ENCODE assay signal across 10 mouse cellular contexts in the genomic region with DNA sequence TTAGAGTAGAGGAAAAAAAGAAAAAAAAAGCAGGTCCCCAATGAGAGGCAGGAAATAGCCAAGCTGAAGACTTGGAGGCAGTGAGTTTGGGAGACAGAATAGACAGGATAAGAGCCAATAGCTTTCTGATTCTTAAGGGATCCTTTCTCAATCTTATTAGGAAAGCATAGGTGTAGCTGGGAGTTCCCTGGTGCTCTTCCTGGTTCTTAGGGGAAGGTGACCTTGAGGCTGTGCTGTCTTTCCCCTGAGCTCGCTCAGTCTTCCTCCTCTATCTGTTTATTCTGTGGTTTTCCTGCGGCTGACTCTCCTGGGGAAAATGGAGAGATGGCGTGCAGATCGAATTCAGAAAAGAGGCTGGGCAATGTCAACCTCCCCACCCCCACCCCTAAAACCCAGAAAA. TPM values are rescaled to one million over a fixed set of nuclear protein-coding genes. Genes with fewer than 3 reads are reported as not detected.
DNase-seq lines count a peak whose midpoint lies in the region; ATAC-seq and TF ChIP-seq lines count a peak whose summit lies in the region.
"Had no signal": no experiment of that assay in that cellular context is flagged by ENCODE, and none has a peak within 500 bp of the region (broad histone marks: within the 10 kb centered on the region; RNA-seq: fewer than 3 reads in every experiment).

No protein-coding gene starts in this region.

- H3K4me1 ChIP-seq in embryonic facial prominence, embryonic 12.5 days: peaks cover 22% of the 10 kb centered on the region
- H3K4me1 ChIP-seq in hindbrain, postnatal 0 days (ENCODE audit: insufficient read depth, low read length): peaks cover 6% of the 10 kb centered on the region
- 0 out of 2 replicates have a peak, but pooled peaks cover 11% of the 10 kb centered on the region for H3K4me1 ChIP-seq in neural tube, embryonic 14.5 days (ENCODE audit: control insufficient read depth, insufficient read depth, low read length)

- DNase-seq in layer of hippocampus, adult 2 months (ENCODE audit: low spot score in 2 of 2): no peak
- no peak for DNase-seq in layer of hippocampus, postnatal 10 days (ENCODE audit: low spot score in 2 of 2)
- DNase-seq in hindbrain, postnatal 0 days (ENCODE audit: low spot score): peak; percentile 5
- DNase-seq in adrenal gland, adult 8-10 months: no peak
- DNase-seq in left cerebral cortex, adult 9 months (ENCODE audit: low spot score in 2 of 2): no peak
- no peak for DNase-seq in right cerebral cortex, adult 2 months (ENCODE audit: low spot score in 2 of 2)
- DNase-seq: gastrocnemius, postnatal 10 days had no signal

- H3K4me3 ChIP-seq in layer of hippocampus, adult 2 months: peak overlapping the region; percentile 65
- 0 out of 2 replicates have a peak overlapping the region, but pooled peaks have one; percentile 32 for H3K4me3 ChIP-seq in embryonic facial prominence, embryonic 12.5 days
- peak overlapping the region; percentile 53 for H3K4me3 ChIP-seq in hindbrain, postnatal 0 days (ENCODE audit: low read length)
- H3K4me3 ChIP-seq in neural tube, embryonic 14.5 days (ENCODE audit: low read depth, low read length): peak overlapping the region; percentile 43; the same call in 1 of the 2 replicates

- ATAC-seq in embryonic facial prominence, embryonic 12.5 days (ENCODE audit: insufficient number of reproducible peaks, insufficient read depth, low FRiP score, low TSS enrichment): no peak
- ATAC-seq in hindbrain, postnatal 0 days: no peak
- ATAC-seq in neural tube, embryonic 14.5 days (ENCODE audit: low read depth): no peak

- no peaks in the 10 kb centered on the region for H3K9me3 ChIP-seq in embryonic facial prominence, embryonic 12.5 days
- no peaks in the 10 kb centered on the region for H3K9me3 ChIP-seq in hindbrain, postnatal 0 days (ENCODE audit: low read length)
- no peaks in the 10 kb centered on the region for H3K9me3 ChIP-seq in neural tube, embryonic 14.5 days (ENCODE audit: control insufficient read depth, low read length)

- H3K36me3 ChIP-seq in embryonic facial prominence, embryonic 12.5 days: no peaks in the 10 kb centered on the region
- no peaks in the 10 kb centered on the region for H3K36me3 ChIP-seq in hindbrain, postnatal 0 days (ENCODE audit: insufficient read depth, low read length)
- H3K36me3 ChIP-seq in neural tube, embryonic 14.5 days (ENCODE audit: control insufficient read depth, insufficient read depth, low read length): no peaks in the 10 kb centered on the region

- peak overlapping the region; percentile 91 for H3K27ac ChIP-seq in layer of hippocampus, adult 2 months
- no peak overlapping the region for H3K27ac ChIP-seq in embryonic facial prominence, embryonic 12.5 days
- peak overlapping the region; percentile 88 for H3K27ac ChIP-seq in hindbrain, postnatal 0 days
- H3K27ac ChIP-seq in neural tube, embryonic 14.5 days (ENCODE audit: low read depth, low read length): 0 out of 2 replicates have a peak overlapping the region, but pooled peaks have one; percentile 62

- no peak overlapping the region for H3K9ac ChIP-seq in embryonic facial prominence, embryonic 12.5 days
- H3K9ac ChIP-seq in hindbrain, postnatal 0 days (replicated peaks; ENCODE audit: low read length): peak overlapping the region; percentile 69
- peak overlapping the region; percentile 64 for H3K9ac ChIP-seq in neural tube, embryonic 14.5 days (replicated peaks; ENCODE audit: low read depth, low read length)

- H3K4me2 ChIP-seq in embryonic facial prominence, embryonic 12.5 days (replicated peaks): peak overlapping the region; percentile 59
- peak overlapping the region; percentile 64 for H3K4me2 ChIP-seq in hindbrain, postnatal 0 days (ENCODE audit: low read depth, low read length)
- peak overlapping the region; percentile 54 for H3K4me2 ChIP-seq in neural tube, embryonic 14.5 days (ENCODE audit: low read depth, low read length)

- no peak for TF ChIP-seq CTCF in layer of hippocampus, adult 2 months (conservative IDR thresholded peaks at IDR 0.05)
- no peak for TF ChIP-seq CTCF in hindbrain, postnatal 0 days (IDR thresholded peaks at IDR 0.05; ENCODE audit: low read depth)

- WGBS in embryonic facial prominence, embryonic 12.5 days: 1% methylated on average over 4 of the region's 4 CpGs
- 2% methylated on average over 4 of the region's 4 CpGs for WGBS in hindbrain, postnatal 0 days
- WGBS in neural tube, embryonic 14.5 days: 5% methylated on average over 4 of the region's 4 CpGs

- no peaks in the 10 kb centered on the region for H3K27me3 ChIP-seq in embryonic facial prominence, embryonic 12.5 days
- H3K27me3 ChIP-seq in hindbrain, postnatal 0 days (ENCODE audit: insufficient read depth, low read length): no peaks in the 10 kb centered on the region
- H3K27me3 ChIP-seq in neural tube, embryonic 14.5 days (ENCODE audit: control insufficient read depth, insufficient read depth, low read length): peaks cover 6% of the 10 kb centered on the region

RNA-seq across cellular contexts. Expression of a gene that starts 0.4 kb away (rescaled TPM):
- total RNA-seq in layer of hippocampus, adult 2 months (2021): 100 to 1,000 TPM; 360 to 396 TPM
- total RNA-seq in layer of hippocampus, postnatal 10 days (2021): 100 to 1,000 TPM; 252 to 307 TPM
- 10.2 and 13.0 TPM in 2 replicates for polyA plus RNA-seq in embryonic facial prominence, embryonic 12.5 days (2016; fragmentation: Nextera tagmentation; extraction: Ambion mirVana)
- total RNA-seq in hindbrain, postnatal 0 days (2014; rRNA removed): 139 and 161 TPM in 2 replicates
- polyA plus RNA-seq in hindbrain, postnatal 0 days (2015; fragmentation: Nextera tagmentation; extraction: Ambion mirVana): 167 and 168 TPM in 2 replicates
- 83.5 and 108 TPM in 2 replicates for polyA plus RNA-seq in neural tube, embryonic 14.5 days (2014; fragmentation: Nextera tagmentation; extraction: Ambion mirVana)
- total RNA-seq in adrenal gland, adult 8-10 months (2022): 10 to 100 TPM in 3 of 4 experiments, 1 to 10 TPM in 1; 9.9 to 15.5 (median 12.2) TPM

RNA-seq across cellular contexts. Expression of a gene that starts 2.8 kb away (rescaled TPM):
- 100 to 1,000 TPM; 106 to 110 TPM for total RNA-seq in layer of hippocampus, adult 2 months (2021)
- total RNA-seq in layer of hippocampus, postnatal 10 days (2021): 10 to 100 TPM; 50.0 to 51.1 TPM
- polyA plus RNA-seq in embryonic facial prominence, embryonic 12.5 days (2016; fragmentation: Nextera tagmentation; extraction: Ambion mirVana): 13.4 and 13.9 TPM in 2 replicates
- 12.8 and 13.5 TPM in 2 replicates for total RNA-seq in hindbrain, postnatal 0 days (2014; rRNA removed)
- polyA plus RNA-seq in hindbrain, postnatal 0 days (2015; fragmentation: Nextera tagmentation; extraction: Ambion mirVana): 16.6 and 17.8 TPM in 2 replicates
- 20.3 and 23.5 TPM in 2 replicates for polyA plus RNA-seq in neural tube, embryonic 14.5 days (2014; fragmentation: Nextera tagmentation; extraction: Ambion mirVana)
- 10 to 100 TPM; 46.6 to 69.1 (median 53.0) TPM for total RNA-seq in adrenal gland, adult 8-10 months (2022)

RNA-seq across cellular contexts. Expression of a gene that starts 29.0 kb away (rescaled TPM):
- under 1 TPM; 0.46 to 0.69 TPM for total RNA-seq in layer of hippocampus, adult 2 months (2021)
- total RNA-seq in layer of hippocampus, postnatal 10 days (2021): under 1 TPM; 0.13 to 0.16 TPM
- polyA plus RNA-seq in embryonic facial prominence, embryonic 12.5 days (2016; fragmentation: Nextera tagmentation; extraction: Ambion mirVana): 0.03 TPM in 1 of 2 replicates, not detected in the other
- total RNA-seq in hindbrain, postnatal 0 days (2014; rRNA removed): 0.07 TPM in 1 of 2 replicates, not detected in the other
- polyA plus RNA-seq in hindbrain, postnatal 0 days (2015; fragmentation: Nextera tagmentation; extraction: Ambion mirVana): 0.03 TPM in 1 of 2 replicates, not detected in the other
- polyA plus RNA-seq in neural tube, embryonic 14.5 days (2014; fragmentation: Nextera tagmentation; extraction: Ambion mirVana): not detected in 2 replicates
- total RNA-seq in adrenal gland, adult 8-10 months (2022): 1 to 10 TPM in 1 of 4 experiments, under 1 TPM in 1, not detected in 2; 0.81 to 1.4 TPM
- total RNA-seq: gastrocnemius, postnatal 10 days; left cerebral cortex, postnatal 10 days had no signal

RNA-seq across cellular contexts. Expression of a gene that starts 55.6 kb away (rescaled TPM):
- 100 to 1,000 TPM; 170 to 193 TPM for total RNA-seq in layer of hippocampus, adult 2 months (2021)
- 100 to 1,000 TPM; 196 to 200 TPM for total RNA-seq in layer of hippocampus, postnatal 10 days (2021)
- 634 and 678 TPM in 2 replicates for polyA plus RNA-seq in embryonic facial prominence, embryonic 12.5 days (2016; fragmentation: Nextera tagmentation; extraction: Ambion mirVana)
- 47.4 and 56.8 TPM in 2 replicates for total RNA-seq in hindbrain, postnatal 0 days (2014; rRNA removed)
- 291 and 296 TPM in 2 replicates for polyA plus RNA-seq in hindbrain, postnatal 0 days (2015; fragmentation: Nextera tagmentation; extraction: Ambion mirVana)
- 219 and 309 TPM in 2 replicates for polyA plus RNA-seq in neural tube, embryonic 14.5 days (2014; fragmentation: Nextera tagmentation; extraction: Ambion mirVana)
- 100 to 1,000 TPM; 426 to 490 (median 434) TPM for total RNA-seq in adrenal gland, adult 8-10 months (2022)

RNA-seq across cellular contexts. Expression of a gene that starts 55.6 kb away (rescaled TPM):
- total RNA-seq in layer of hippocampus, adult 2 months (2021): 1 to 10 TPM; 5.3 TPM
- total RNA-seq in layer of hippocampus, postnatal 10 days (2021): 1 to 10 TPM; 3.8 to 4.2 TPM
- 2.1 and 4.2 TPM in 2 replicates for polyA plus RNA-seq in embryonic facial prominence, embryonic 12.5 days (2016; fragmentation: Nextera tagmentation; extraction: Ambion mirVana)
- total RNA-seq in hindbrain, postnatal 0 days (2014; rRNA removed): 2.1 and 3.3 TPM in 2 replicates
- polyA plus RNA-seq in hindbrain, postnatal 0 days (2015; fragmentation: Nextera tagmentation; extraction: Ambion mirVana): 4.3 and 4.9 TPM in 2 replicates
- polyA plus RNA-seq in neural tube, embryonic 14.5 days (2014; fragmentation: Nextera tagmentation; extraction: Ambion mirVana): 4.8 and 7.8 TPM in 2 replicates
- 1 to 10 TPM; 2.2 to 4.1 (median 2.9) TPM for total RNA-seq in adrenal gland, adult 8-10 months (2022)
